Mouse (Mus musculus) G1E-ER4 (cell line): ENCODE measurements around the gene Sumo3. TPM values are rescaled to one million over a fixed set of nuclear protein-coding genes. Genes with fewer than 3 reads are reported as not detected.

Source experiments
- GATA1 ChIP-seq: IDR thresholded peaks from one replicate; pipeline ENCODE4 v1.8.0; 2012; ENCODE audit warnings: low read length, inconsistent platforms
- polyA plus RNA-seq: library from polyadenylated mRNA; stranded (reverse); fragments of >175 nt; gene quantifications from 2 replicates; pipeline ENCODE4 v1.2.3, GENCODE M21; 2012

Sumo3 gene
- polyA plus RNA-seq, 1 experiment: 166 TPM

- no peak for TF ChIP-seq GATA1
Observed at GRCm38 (mm10) chr10:77636234-77636922, 30.5 kb downstream of the Sumo3 start.

- no peak for TF ChIP-seq GATA1
Observed at GRCm38 (mm10) chr10:77638956-77639355, 33.1 kb downstream of the Sumo3 start.

DNA sequence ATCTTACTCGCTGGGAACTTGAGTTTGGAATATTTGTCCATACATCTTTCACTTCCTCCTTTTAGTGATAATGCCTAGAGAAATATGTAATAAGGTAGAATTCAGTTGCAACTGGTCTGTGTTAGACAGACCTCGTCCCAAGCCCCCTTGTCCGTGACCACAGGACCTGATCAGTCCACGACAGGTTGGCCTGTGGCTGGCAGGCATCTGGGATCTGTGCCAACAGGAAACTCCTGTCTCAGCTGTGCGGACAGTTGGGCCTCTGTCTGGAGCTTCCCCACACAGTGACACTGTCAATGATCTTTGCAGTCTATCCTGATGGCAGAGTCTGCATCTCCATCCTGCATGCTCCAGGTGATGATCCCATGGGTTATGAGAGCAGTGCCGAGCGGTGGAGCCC, 37.3 kb downstream of the Sumo3 start:
- TF ChIP-seq GATA1: no peak

DNA sequence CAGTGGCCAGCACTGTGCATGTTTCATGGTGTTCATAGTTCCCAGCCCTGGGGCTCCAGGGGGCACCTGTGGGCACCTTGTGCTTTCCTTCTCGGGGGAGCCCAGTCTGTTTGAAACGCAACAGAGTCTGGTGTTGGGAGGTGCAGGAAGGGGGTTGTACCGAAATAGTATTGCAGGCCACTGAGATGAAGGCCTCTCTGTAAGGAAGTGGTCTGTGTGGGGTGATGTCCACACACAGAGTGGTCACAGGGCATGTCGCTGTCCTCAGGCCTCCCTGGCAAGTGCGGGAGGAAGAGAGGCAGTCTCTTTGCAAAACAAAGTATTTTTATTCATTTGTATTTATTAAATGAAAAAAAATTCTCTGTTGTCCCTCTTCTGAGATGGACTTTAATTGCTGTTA, 39.7 kb downstream of the Sumo3 start:
- TF ChIP-seq GATA1: no peak

DNA sequence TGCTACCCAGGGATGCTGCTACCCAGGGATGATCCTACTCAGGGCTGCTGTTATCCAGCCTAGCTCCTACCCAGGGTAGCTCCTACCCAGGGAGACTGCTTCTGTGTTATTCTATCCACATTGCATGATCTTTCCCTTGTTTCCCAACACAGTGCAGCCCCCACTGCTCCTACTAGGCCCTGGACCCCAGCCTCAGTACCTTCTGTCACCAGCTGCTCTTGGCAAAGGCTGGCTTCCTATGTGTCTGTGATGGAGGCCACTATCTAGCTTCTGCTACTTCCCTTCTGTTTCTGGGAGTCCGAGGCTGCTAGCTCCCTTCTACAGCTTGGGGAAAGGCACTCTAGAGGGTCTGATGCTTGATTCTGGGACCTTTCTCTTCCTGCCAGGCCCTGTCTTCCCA, 41.6 kb downstream of the Sumo3 start:
- no peak for TF ChIP-seq GATA1

GRCm38 (mm10) chr10:77647901-77648300, 42.0 kb downstream of the Sumo3 start:
- no peak for TF ChIP-seq GATA1

DNA sequence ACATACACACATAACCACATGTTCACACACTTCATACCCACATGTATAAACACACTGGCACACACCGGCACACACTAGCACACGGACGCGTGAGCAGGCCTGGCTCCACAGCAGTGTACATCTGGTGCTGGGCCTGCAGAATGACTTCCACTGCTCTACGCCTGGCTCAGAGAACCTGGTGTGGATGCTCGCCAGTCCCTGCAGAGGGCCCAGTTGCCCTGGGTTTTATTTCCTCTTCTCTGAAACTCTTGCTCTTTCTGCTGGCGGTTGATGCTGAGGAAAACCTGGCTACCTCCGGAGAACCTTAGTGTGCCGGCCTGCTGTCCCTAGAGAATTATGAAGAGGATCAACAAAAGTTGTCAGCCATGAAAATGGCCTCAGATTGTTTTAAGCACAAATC, 46.1 kb downstream of the Sumo3 start:
- no peak for TF ChIP-seq GATA1

- no peak for TF ChIP-seq GATA1
Observed at GRCm38 (mm10) chr10:77658286-77658994, 52.5 kb downstream of the Sumo3 start.

- TF ChIP-seq GATA1: no peak
Observed at GRCm38 (mm10) chr10:77663949-77664665, 58.2 kb downstream of the Sumo3 start.

DNA sequence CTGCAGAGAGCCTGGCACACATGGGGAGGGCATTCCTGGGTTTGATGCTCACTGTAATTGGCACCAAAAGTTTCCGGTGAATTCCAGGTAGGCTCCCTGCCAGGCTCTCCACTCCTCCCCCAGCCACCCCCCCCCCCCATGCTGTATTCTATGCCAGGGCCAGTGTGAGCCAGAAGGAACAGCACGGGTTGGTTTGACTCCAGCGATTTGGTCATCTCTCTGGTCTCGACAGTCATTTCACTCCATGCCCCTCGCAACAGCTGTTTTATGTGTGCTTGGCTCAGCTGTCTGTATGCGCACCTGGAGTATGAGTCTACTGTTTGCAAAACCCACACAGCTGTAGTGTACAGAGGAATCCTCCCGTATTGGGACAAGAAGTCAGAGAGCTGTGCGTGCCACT, 60.4 kb downstream of the Sumo3 start:
- TF ChIP-seq GATA1: no peak

GRCm38 (mm10) chr10:77667402-77667801, 61.5 kb downstream of the Sumo3 start:
- TF ChIP-seq GATA1: no peak

Other genes starting within 250 kb of the Sumo3 start
- not detected in 2 replicates for gene Adarb1, start 187.8 kb upstream of the Sumo3 start, polyA plus RNA-seq
- gene Fam207a, start 90.3 kb upstream of the Sumo3 start, polyA plus RNA-seq: 128 and 179 TPM in 2 replicates
- gene Itgb2, start 75.8 kb upstream of the Sumo3 start, polyA plus RNA-seq: 0.90 and 3.8 TPM in 2 replicates
- 101 and 130 TPM in 2 replicates for gene Pttg1ip, start 24.4 kb upstream of the Sumo3 start, polyA plus RNA-seq
- gene Gm49325, start 100 bp downstream of the Sumo3 start, polyA plus RNA-seq: 0.54 TPM in 1 of 2 replicates, not detected in the other
- gene Ube2g2, start 16.2 kb downstream of the Sumo3 start, polyA plus RNA-seq: 30.8 and 39.8 TPM in 2 replicates
- gene Tspear, start 80.5 kb downstream of the Sumo3 start, polyA plus RNA-seq: not detected in 2 replicates
- gene Gm19402, start 84.7 kb downstream of the Sumo3 start, polyA plus RNA-seq: not detected in 2 replicates
- not detected in 2 replicates for gene Gm9508, start 91.1 kb downstream of the Sumo3 start, polyA plus RNA-seq
- not detected in 2 replicates for gene Gm10272, start 100.5 kb downstream of the Sumo3 start, polyA plus RNA-seq
- gene Gm10024, start 105.4 kb downstream of the Sumo3 start, polyA plus RNA-seq: not detected in 2 replicates
- not detected in 2 replicates for gene Gm10142, start 109.7 kb downstream of the Sumo3 start, polyA plus RNA-seq
- not detected in 2 replicates for gene Krtap12-1, start 114.5 kb downstream of the Sumo3 start, polyA plus RNA-seq
- gene Gm10100, start 120.4 kb downstream of the Sumo3 start, polyA plus RNA-seq: not detected in 2 replicates
- gene Gm18596, start 136.5 kb downstream of the Sumo3 start, polyA plus RNA-seq: not detected in 2 replicates
- not detected in 2 replicates for gene Gm9736, start 145.3 kb downstream of the Sumo3 start, polyA plus RNA-seq
- gene Gm3233, start 153.6 kb downstream of the Sumo3 start, polyA plus RNA-seq: not detected in 2 replicates
- gene Gm3238, start 165.2 kb downstream of the Sumo3 start, polyA plus RNA-seq: not detected in 2 replicates
- not detected in 2 replicates for gene Gm7138, start 170.8 kb downstream of the Sumo3 start, polyA plus RNA-seq
- not detected in 2 replicates for gene Gm3250, start 176.4 kb downstream of the Sumo3 start, polyA plus RNA-seq
- gene Gm7137, start 182.1 kb downstream of the Sumo3 start, polyA plus RNA-seq: not detected in 2 replicates
- gene Gm9639, start 189.0 kb downstream of the Sumo3 start, polyA plus RNA-seq: not detected in 2 replicates
- not detected in 2 replicates for gene Gm19668, start 193.0 kb downstream of the Sumo3 start, polyA plus RNA-seq
- gene Gm9507, start 205.7 kb downstream of the Sumo3 start, polyA plus RNA-seq: not detected in 2 replicates
- not detected in 2 replicates for gene Gm2696, start 208.6 kb downstream of the Sumo3 start, polyA plus RNA-seq
- not detected in 2 replicates for gene Krtap10-4, start 221.0 kb downstream of the Sumo3 start, polyA plus RNA-seq
- not detected in 2 replicates for gene Krtap10-10, start 229.8 kb downstream of the Sumo3 start, polyA plus RNA-seq
- not detected in 2 replicates for gene Gm36176, start 240.7 kb downstream of the Sumo3 start, polyA plus RNA-seq
- not detected in 2 replicates for gene Gm10318, start 246.8 kb downstream of the Sumo3 start, polyA plus RNA-seq